Mouse (Mus musculus) limb, embryonic 12.5 days (tissue): ENCODE data around the gene Gm11027. TPM values are rescaled to one million over a fixed set of nuclear protein-coding genes. Genes with fewer than 3 reads are reported as not detected.
"Not testable (repeated sequence)": the region's sequence is repeated elsewhere in the genome, so short reads cannot be mapped to it uniquely, and the experiment has no call there.

Experiments used
- ATAC-seq: fragments of 200-750 bp; cut with Nextera tagmentation; 2 replicates; pipeline ENCODE4 v1.8.0; 2017; ENCODE audit warnings: low read depth, moderate TSS enrichment; ENCODE audit not compliant: insufficient number of reproducible peaks, insufficient read depth, low FRiP score, low TSS enrichment
- H3K27ac ChIP-seq: fragments of 300-500 bp; sonication (generic); 2 replicates; pipeline ENCODE4 v1.5.1; 2016; ENCODE audit warnings: mild to moderate bottlenecking, moderate library complexity
- H3K27me3 ChIP-seq: fragments of 300-500 bp; sonication (generic); 2 replicates; pipeline ENCODE4 v1.6.1; 2016; ENCODE audit warnings: mild to moderate bottlenecking, moderate library complexity
- H3K36me3 ChIP-seq: fragments of 300-500 bp; sonication (generic); 2 replicates; pipeline ENCODE4 v1.6.1; 2016; ENCODE audit warnings: mild to moderate bottlenecking, moderate library complexity
- H3K4me1 ChIP-seq: fragments of 300-500 bp; sonication (generic); replicated peaks from 2 replicates; pipeline ENCODE4 v1.6.1; 2016
- H3K4me2 ChIP-seq: fragments of 300-500 bp; sonication (generic); 2 replicates; pipeline ENCODE4 v1.6.1; 2016; ENCODE audit warnings: mild to moderate bottlenecking, moderate library complexity
- H3K4me3 ChIP-seq: fragments of 300-500 bp; sonication (generic); replicated peaks from 2 replicates; pipeline ENCODE4 v1.5.1; 2016; ENCODE audit warnings: mild to moderate bottlenecking
- H3K9ac ChIP-seq: fragments of 300-500 bp; sonication (generic); replicated peaks from 2 replicates; pipeline ENCODE4 v1.6.1; 2016; ENCODE audit warnings: mild to moderate bottlenecking, moderate library complexity
- H3K9me3 ChIP-seq: fragments of 300-500 bp; sonication (generic); 2 replicates; pipeline ENCODE4 v1.6.1; 2016; ENCODE audit warnings: mild to moderate bottlenecking, moderate library complexity
- WGBS: fragments of 180-500 bp; shearing (Covaris S2); methylation state at CpG from one replicate; pipeline ENCODE4 v1.1.7; 2016; 5-methylcytosine and 5-hydroxymethylcytosine counted together
- polyA plus RNA-seq: library from polyadenylated mRNA; unstranded; fragments of >200 nt; fragmentation: Nextera tagmentation; extraction: Ambion mirVana; gene quantifications from 2 replicates; pipeline ENCODE4 v1.2.1, GENCODE M21; 2016

Gm11027 gene
- polyA plus RNA-seq = not detected in 2 replicates

- not testable (repeated sequence) for H3K4me3 ChIP-seq, H3K36me3 ChIP-seq, H3K9me3 ChIP-seq, H3K9ac ChIP-seq, H3K27ac ChIP-seq, H3K4me1 ChIP-seq, ATAC-seq, H3K27me3 ChIP-seq, H3K4me2 ChIP-seq
- WGBS = 77% methylated on average over 2 of the region's 2 CpGs
Measured at GRCm38 (mm10) chr12:116275086-116275485, at the start of gene Gm11027. Gene Gm11027 (plus strand): TSS chr12:116275386.

- WGBS = 85% methylated on average over 10 of the region's 10 CpGs
- no peak overlapping the region for H3K27ac ChIP-seq
- H3K27me3 ChIP-seq = no peaks in the 10 kb centered on the region
- H3K4me2 ChIP-seq = no peak overlapping the region
- no peak overlapping the region for H3K9ac ChIP-seq
- H3K36me3 ChIP-seq = peaks cover 41% of the 10 kb centered on the region
- H3K4me3 ChIP-seq = no peak overlapping the region
- no peak for ATAC-seq
- no peaks in the 10 kb centered on the region for H3K9me3 ChIP-seq
- H3K4me1 ChIP-seq = no peaks in the 10 kb centered on the region
Measured at GRCm38 (mm10) chr12:116226289-116227057, 48.7 kb upstream of the Gm11027 start.

DNA sequence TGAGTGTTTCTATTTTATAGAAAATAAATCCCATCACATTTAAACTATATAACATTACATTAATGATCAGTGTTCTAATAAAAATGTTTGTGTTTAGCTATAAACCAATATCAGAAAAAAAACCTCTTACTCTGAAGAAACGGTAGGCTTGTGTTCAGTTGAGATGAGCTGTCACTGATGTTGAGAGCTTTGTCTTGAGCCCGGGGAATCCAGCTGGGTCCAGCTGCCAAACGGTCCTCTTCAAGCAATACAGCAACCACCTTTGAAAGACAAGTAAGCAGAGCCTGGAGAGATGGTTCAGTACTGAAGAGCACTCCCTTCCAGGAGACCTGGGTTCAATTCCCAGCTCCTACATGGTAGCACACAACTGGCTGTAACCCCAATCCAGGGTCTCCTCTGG is 45.7 kb upstream of the Gm11027 start:
- no peak overlapping the region for H3K9ac ChIP-seq
- ATAC-seq = no peak
- no peak overlapping the region for H3K4me2 ChIP-seq
- H3K4me3 ChIP-seq = no peak overlapping the region
- peaks cover 32% of the 10 kb centered on the region for H3K36me3 ChIP-seq
- H3K9me3 ChIP-seq = no peaks in the 10 kb centered on the region
- H3K4me1 ChIP-seq = no peaks in the 10 kb centered on the region
- no peaks in the 10 kb centered on the region for H3K27me3 ChIP-seq
- H3K27ac ChIP-seq = no peak overlapping the region
- 80% methylated on average over 3 of the region's 3 CpGs for WGBS

DNA sequence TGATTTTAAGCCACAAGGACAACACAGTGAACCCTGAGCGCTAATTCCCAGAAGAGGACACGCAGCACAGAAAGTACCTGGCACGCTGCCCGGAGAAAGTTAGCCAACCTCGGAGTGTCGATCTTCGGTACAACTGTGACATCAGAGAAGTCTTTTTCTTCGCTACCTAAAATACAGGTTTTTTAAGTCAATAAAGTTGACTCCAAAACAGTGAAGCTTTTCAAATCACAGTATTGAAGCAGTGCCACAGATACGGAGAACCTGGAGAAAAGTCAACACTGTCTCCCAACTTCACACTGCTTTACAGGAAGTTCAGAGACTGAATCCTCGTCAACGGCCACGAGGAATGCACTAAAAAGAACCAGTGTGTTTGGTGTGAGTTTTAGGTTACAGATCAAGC is 43.6 kb upstream of the Gm11027 start:
- H3K9ac ChIP-seq = no peak overlapping the region
- ATAC-seq = no peak
- H3K9me3 ChIP-seq = no peaks in the 10 kb centered on the region
- no peaks in the 10 kb centered on the region for H3K4me1 ChIP-seq
- no peak overlapping the region for H3K4me2 ChIP-seq
- peaks cover 16% of the 10 kb centered on the region for H3K36me3 ChIP-seq
- WGBS = 83% methylated on average over 12 of the region's 12 CpGs
- no peaks in the 10 kb centered on the region for H3K27me3 ChIP-seq
- no peak overlapping the region for H3K4me3 ChIP-seq
- no peak overlapping the region for H3K27ac ChIP-seq

DNA sequence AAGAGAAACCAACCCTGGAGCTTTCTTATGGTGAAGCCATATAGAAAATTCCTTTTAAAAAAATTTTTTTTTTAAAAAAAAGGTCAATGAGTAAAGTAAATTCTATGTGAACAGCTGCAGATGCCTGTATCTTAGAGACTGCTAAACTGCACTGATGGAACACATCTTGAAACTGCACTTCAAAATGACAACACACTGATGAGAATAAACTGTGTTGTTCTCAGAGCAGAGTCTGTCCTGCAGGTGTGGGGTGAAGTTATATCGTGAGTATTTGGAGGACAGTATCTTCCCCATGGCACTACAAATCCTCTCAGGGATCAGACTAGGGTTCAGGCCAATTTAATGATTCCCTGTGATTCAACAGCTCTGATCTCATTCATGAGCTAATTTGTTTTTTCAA is 43.1 kb upstream of the Gm11027 start:
- H3K27me3 ChIP-seq = no peaks in the 10 kb centered on the region
- WGBS = 92% methylated on average over 1 of the region's 1 CpGs

DNA sequence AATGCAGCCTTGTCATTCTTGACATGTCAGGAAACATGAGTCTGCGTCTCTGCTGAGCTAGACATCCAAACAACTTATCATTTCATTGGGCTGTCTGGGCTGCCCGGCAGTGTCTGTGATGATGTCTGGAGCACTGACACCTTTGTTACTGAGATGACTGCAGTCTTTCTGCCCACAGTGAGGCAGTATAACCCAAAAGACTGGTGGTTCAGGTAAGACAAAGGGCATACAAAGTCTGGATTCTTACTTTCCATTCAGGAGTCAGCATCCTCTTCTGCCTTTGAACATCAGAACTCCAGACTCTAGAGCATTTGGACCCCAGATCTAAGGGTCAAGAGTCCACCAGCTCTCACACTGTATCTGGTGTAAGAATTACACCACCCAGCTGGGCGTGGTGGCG is 39.8 kb upstream of the Gm11027 start:
- Histone ChIP-seq H3K4me2 (no peak overlapping the region), H3K36me3 (peaks cover 7% of the 10 kb centered on the region), H3K4me3 (no peak overlapping the region), H3K4me1 (no peaks in the 10 kb centered on the region), H3K27ac (no peak overlapping the region), H3K9me3 (no peaks in the 10 kb centered on the region), H3K9ac (no peak overlapping the region), H3K27me3 (no peaks in the 10 kb centered on the region)
- 81% methylated on average over 4 of the region's 4 CpGs for WGBS
- ATAC-seq = no peak

More for the DNA sequence above, 43.1 kb upstream of the Gm11027 start:
- Histone ChIP-seq H3K27ac (no peak overlapping the region), H3K4me1 (no peaks in the 10 kb centered on the region), H3K4me2 (no peak overlapping the region), H3K9me3 (no peaks in the 10 kb centered on the region), H3K4me3 (no peak overlapping the region), H3K36me3 (peaks cover 13% of the 10 kb centered on the region), H3K9ac (no peak overlapping the region)
- no peak for ATAC-seq

DNA sequence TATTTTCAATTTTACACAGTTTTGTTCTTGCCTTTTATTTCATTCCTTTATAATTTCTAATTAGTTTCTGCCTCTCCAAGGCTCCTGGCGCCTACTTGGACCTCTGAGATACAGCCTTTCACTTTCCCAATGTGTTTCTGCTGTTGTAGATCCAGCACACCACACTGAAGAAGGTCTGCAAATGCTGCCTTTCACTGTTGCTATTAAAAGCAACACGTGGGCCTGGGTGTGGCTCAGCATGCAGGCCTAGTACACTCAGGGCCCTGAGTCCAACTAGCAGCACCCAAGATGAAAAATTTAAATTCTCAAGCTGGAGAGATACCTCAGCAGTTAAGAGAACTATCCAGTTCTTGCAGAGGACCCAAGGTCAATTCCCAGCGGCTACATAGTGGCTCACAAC is 38.5 kb upstream of the Gm11027 start:
- Histone ChIP-seq H3K36me3 (peaks cover 19% of the 10 kb centered on the region), H3K4me2 (no peak overlapping the region), H3K27me3 (no peaks in the 10 kb centered on the region), H3K4me3 (no peak overlapping the region), H3K9ac (no peak overlapping the region), H3K9me3 (no peaks in the 10 kb centered on the region), H3K4me1 (no peaks in the 10 kb centered on the region), H3K27ac (no peak overlapping the region)
- 79% methylated on average over 3 of the region's 3 CpGs for WGBS
- ATAC-seq = no peak

GRCm38 (mm10) chr12:116238370-116238769 is 36.8 kb upstream of the Gm11027 start:
- no peak overlapping the region for H3K4me3 ChIP-seq
- H3K27ac ChIP-seq = no peak overlapping the region
- no peaks in the 10 kb centered on the region for H3K4me1 ChIP-seq
- H3K4me2 ChIP-seq = no peak overlapping the region
- H3K27me3 ChIP-seq = no peaks in the 10 kb centered on the region
- no peak for ATAC-seq
- H3K9me3 ChIP-seq = no peaks in the 10 kb centered on the region
- no peak overlapping the region for H3K9ac ChIP-seq
- peaks cover 25% of the 10 kb centered on the region for H3K36me3 ChIP-seq

DNA sequence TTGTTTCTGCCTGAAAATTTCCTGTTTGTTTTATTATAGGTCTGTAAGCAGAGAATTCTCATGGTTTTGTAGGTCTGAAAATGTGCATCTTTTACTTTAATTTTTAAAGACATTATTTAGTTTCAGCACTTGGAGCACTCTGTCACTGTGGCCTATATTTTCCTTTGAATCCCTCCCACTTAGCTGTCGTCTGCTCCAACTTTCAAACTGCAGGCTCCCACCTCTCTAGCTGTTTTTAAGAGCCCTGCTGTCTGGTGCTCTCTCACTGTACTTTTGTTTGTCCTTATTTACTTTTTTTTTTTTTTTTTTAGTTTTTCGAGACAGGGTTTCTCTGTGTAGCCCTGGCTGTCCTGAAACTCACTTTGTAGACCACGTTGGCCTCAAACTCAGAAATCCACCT is 36.4 kb upstream of the Gm11027 start:
- Histone ChIP-seq H3K4me1 (no peaks in the 10 kb centered on the region), H3K4me2 (no peak overlapping the region), H3K4me3 (no peak overlapping the region), H3K9me3 (no peaks in the 10 kb centered on the region), H3K27ac (no peak overlapping the region), H3K36me3 (peaks cover 28% of the 10 kb centered on the region), H3K9ac (no peak overlapping the region), H3K27me3 (no peaks in the 10 kb centered on the region)
- ATAC-seq = no peak
- 81% methylated on average over 3 of the region's 3 CpGs for WGBS

DNA sequence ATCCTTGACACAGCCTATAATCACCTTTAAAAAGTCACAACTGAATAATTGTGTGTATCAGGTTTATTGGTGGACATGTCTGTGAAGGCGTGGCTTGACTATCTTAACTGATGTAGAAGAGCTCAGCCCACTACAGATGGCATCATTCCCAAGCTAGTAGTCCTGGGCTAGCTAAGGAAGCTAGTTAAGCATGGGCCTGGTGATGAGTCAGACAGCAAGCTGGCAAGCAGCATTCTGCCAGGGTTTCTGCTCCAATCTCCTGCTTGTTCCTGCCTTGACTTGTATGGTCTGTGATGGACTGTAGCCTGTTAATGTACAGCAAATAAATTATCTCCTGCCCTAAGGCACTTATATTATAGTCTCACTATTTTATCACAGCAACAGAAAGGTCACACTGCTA is 30.6 kb upstream of the Gm11027 start:
- no peak overlapping the region for H3K4me3 ChIP-seq
- H3K4me2 ChIP-seq = no peak overlapping the region
- 76% methylated on average over 1 of the region's 1 CpGs for WGBS
- no peaks in the 10 kb centered on the region for H3K27me3 ChIP-seq
- H3K9ac ChIP-seq = no peak overlapping the region
- peaks cover 64% of the 10 kb centered on the region for H3K36me3 ChIP-seq
- ATAC-seq = no peak
- H3K27ac ChIP-seq = no peak overlapping the region
- no peaks in the 10 kb centered on the region for H3K4me1 ChIP-seq
- no peaks in the 10 kb centered on the region for H3K9me3 ChIP-seq

DNA sequence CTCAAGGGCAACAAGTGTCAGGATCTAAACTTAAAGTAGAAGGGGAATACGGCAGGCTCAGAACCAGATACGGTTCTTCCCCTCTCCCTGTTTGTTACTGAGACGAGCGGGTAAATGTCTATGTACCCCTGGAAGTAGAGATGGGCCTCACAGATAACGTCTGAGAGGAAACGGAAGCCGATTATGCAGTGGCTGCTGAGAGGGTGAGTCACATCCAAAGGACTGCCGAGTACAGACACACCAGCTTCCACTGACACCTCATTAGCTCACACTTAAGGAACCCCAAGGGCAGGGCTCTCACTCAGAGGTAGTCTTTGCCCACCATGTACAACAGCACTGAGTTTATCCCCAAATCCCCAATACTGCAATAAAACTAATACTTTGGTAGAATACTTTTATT is 20.5 kb upstream of the Gm11027 start:
- Histone ChIP-seq H3K4me1 (no peaks in the 10 kb centered on the region), H3K36me3 (peaks cover 28% of the 10 kb centered on the region; the same call in 1 of the 2 replicates), H3K27me3 (no peaks in the 10 kb centered on the region), H3K9me3 (no peaks in the 10 kb centered on the region), H3K4me3 (no peak overlapping the region), H3K4me2 (no peak overlapping the region), H3K27ac (no peak overlapping the region), H3K9ac (no peak overlapping the region)
- no peak for ATAC-seq
- WGBS = 69% methylated on average over 8 of the region's 8 CpGs

GRCm38 (mm10) chr12:116255636-116256035 is 19.6 kb upstream of the Gm11027 start:
- ATAC-seq = no peak
- no peak overlapping the region for H3K4me3 ChIP-seq
- no peaks in the 10 kb centered on the region for H3K9me3 ChIP-seq
- H3K27me3 ChIP-seq = no peaks in the 10 kb centered on the region
- peaks cover 28% of the 10 kb centered on the region; the same call in 1 of the 2 replicates for H3K36me3 ChIP-seq
- 94% methylated on average over 11 of the region's 11 CpGs for WGBS
- H3K4me2 ChIP-seq = no peak overlapping the region
- no peaks in the 10 kb centered on the region for H3K4me1 ChIP-seq
- H3K9ac ChIP-seq = no peak overlapping the region
- no peak overlapping the region for H3K27ac ChIP-seq
